Mouse (Mus musculus): ENCODE measurements at regions not wholly inside any gene's neighbourhood (a gene's known extent, or its start where the extent isn't known, plus 50 kb on each side); places are given as distances from the start of the nearest gene placed in this dataset.

DNA sequence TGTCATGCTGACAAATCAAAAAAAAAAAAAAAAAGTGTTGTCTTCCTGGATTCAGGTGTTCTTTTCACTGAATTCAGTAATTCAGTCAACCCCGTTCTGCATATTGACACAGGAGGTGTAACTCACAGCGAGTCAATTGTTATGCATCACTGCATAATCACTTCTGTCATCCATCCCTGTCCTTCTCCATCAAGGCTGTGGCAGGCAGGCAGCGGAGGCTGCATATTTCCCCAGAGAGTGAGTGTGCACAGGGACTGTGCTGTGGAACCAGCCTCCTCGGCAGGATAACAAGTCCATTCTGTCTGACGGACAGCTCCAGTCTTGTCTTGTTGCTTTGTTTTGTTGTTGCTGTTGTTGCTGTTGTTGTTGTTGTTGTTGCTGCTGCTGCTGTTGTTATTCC lies 127.3 kb upstream of the Lmo4 start:
- Histone ChIP-seq H3K9ac (ENCODE audit: low read depth, low read length) (no peak overlapping the region), H3K4me3 (ENCODE audit: low read length) (no peak overlapping the region), H3K4me1 (ENCODE audit: control insufficient read depth, insufficient read depth, low read depth, low read length) (no peaks in the 10 kb centered on the region), H3K27me3 (replicated peaks; ENCODE audit: control insufficient read depth, insufficient read depth, low read length) (no peaks in the 10 kb centered on the region), H3K36me3 (ENCODE audit: control insufficient read depth, insufficient read depth, low read length) (no peaks in the 10 kb centered on the region), H3K9me3 (ENCODE audit: control insufficient read depth, low read length) (no peaks in the 10 kb centered on the region), H3K4me2 (ENCODE audit: low read length) (no peak overlapping the region), H3K27ac (ENCODE audit: low read depth, low read length) (no peak overlapping the region)
- 8% methylated on average over 5 of the region's 5 CpGs for WGBS
- peak; percentile 64 for ATAC-seq

DNA sequence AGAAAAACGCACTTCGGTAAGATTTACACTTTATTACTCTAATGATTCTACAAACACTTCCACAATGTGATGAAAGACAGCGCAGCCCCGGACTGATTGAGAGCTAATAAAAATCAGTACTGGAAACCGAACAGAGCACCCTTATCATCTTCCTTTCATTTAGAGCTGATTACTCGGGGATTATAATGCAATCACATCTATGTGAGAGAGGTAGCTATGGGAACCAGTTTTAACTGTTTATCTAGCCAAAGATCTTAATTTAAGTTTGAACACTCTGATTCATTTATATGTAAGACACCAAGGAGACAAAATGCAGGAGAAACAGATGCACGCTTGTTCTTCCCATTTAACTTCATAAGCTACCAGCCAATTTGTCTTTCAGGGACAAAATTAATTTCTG lies 124.1 kb upstream of the Lmo4 start:
- no peak overlapping the region for H3K9ac ChIP-seq (ENCODE audit: low read depth, low read length)
- no peak overlapping the region for H3K27ac ChIP-seq (ENCODE audit: low read depth, low read length)
- no peaks in the 10 kb centered on the region for H3K9me3 ChIP-seq (ENCODE audit: control insufficient read depth, low read length)
- no peaks in the 10 kb centered on the region for H3K4me1 ChIP-seq (ENCODE audit: control insufficient read depth, insufficient read depth, low read depth, low read length)
- no peak for ATAC-seq
- H3K36me3 ChIP-seq (ENCODE audit: control insufficient read depth, insufficient read depth, low read length) = no peaks in the 10 kb centered on the region
- H3K4me3 ChIP-seq (ENCODE audit: low read length) = no peak overlapping the region
- H3K4me2 ChIP-seq (ENCODE audit: low read length) = no peak overlapping the region
- no peaks in the 10 kb centered on the region for H3K27me3 ChIP-seq (replicated peaks; ENCODE audit: control insufficient read depth, insufficient read depth, low read length)
- 62% methylated on average over 7 of the region's 7 CpGs for WGBS

- H3K36me3 ChIP-seq (ENCODE audit: control insufficient read depth, insufficient read depth, low read length) = no peaks in the 10 kb centered on the region
- H3K4me2 ChIP-seq (ENCODE audit: low read length) = no peak overlapping the region
- H3K27me3 ChIP-seq (replicated peaks; ENCODE audit: control insufficient read depth, insufficient read depth, low read length) = no peaks in the 10 kb centered on the region
- H3K4me1 ChIP-seq (ENCODE audit: control insufficient read depth, insufficient read depth, low read depth, low read length) = no peaks in the 10 kb centered on the region
- no peak overlapping the region for H3K27ac ChIP-seq (ENCODE audit: low read depth, low read length)
- no peaks in the 10 kb centered on the region for H3K9me3 ChIP-seq (ENCODE audit: control insufficient read depth, low read length)
- H3K4me3 ChIP-seq (ENCODE audit: low read length) = no peak overlapping the region
- ATAC-seq = no peak
- H3K9ac ChIP-seq (ENCODE audit: low read depth, low read length) = no peak overlapping the region
- 85% methylated on average over 8 of the region's 8 CpGs for WGBS
Measured at GRCm38 (mm10) chr3:144327235-144327760, 122.3 kb upstream of the Lmo4 start.

DNA sequence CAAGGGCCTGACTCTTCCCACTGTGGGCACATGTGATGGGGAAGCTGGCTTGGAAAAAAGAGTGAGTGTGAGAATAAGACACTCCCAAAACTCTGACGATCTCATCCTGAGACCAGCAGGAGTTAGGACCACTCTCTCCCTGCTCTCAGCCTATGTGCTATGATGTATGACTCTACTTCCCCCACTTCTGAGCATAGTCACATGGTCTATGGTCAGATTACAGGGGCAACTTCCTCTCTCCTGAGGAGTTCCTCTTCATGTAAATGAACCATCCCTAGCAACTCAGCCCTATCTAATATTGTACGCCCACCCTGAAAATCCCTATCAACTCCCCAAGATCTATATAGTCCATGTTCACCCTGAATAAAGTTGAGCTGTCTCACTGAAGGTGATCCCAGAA lies 120.0 kb upstream of the Lmo4 start:
- Histone ChIP-seq H3K9me3 (ENCODE audit: control insufficient read depth, low read length) (no peaks in the 10 kb centered on the region), H3K4me3 (ENCODE audit: low read length) (no peak overlapping the region), H3K4me1 (ENCODE audit: control insufficient read depth, insufficient read depth, low read depth, low read length) (no peaks in the 10 kb centered on the region), H3K27ac (ENCODE audit: low read depth, low read length) (no peak overlapping the region), H3K27me3 (replicated peaks; ENCODE audit: control insufficient read depth, insufficient read depth, low read length) (no peaks in the 10 kb centered on the region), H3K36me3 (ENCODE audit: control insufficient read depth, insufficient read depth, low read length) (no peaks in the 10 kb centered on the region), H3K9ac (ENCODE audit: low read depth, low read length) (no peak overlapping the region), H3K4me2 (ENCODE audit: low read length) (no peak overlapping the region)
- 90% methylated on average over 2 of the region's 2 CpGs for WGBS
- ATAC-seq = no peak

GRCm38 (mm10) chr3:144323524-144323923 lies 118.5 kb upstream of the Lmo4 start:
- Histone ChIP-seq H3K4me1 (ENCODE audit: control insufficient read depth, insufficient read depth, low read depth, low read length) (peaks cover 12% of the 10 kb centered on the region), H3K9me3 (ENCODE audit: control insufficient read depth, low read length) (no peaks in the 10 kb centered on the region), H3K4me3 (ENCODE audit: low read length) (no peak overlapping the region), H3K27me3 (replicated peaks; ENCODE audit: control insufficient read depth, insufficient read depth, low read length) (no peaks in the 10 kb centered on the region), H3K27ac (ENCODE audit: low read depth, low read length) (no peak overlapping the region), H3K9ac (ENCODE audit: low read depth, low read length) (no peak overlapping the region), H3K36me3 (ENCODE audit: control insufficient read depth, insufficient read depth, low read length) (no peaks in the 10 kb centered on the region), H3K4me2 (ENCODE audit: low read length) (no peak overlapping the region)
- ATAC-seq = no peak
- WGBS = 88% methylated on average over 3 of the region's 3 CpGs

DNA sequence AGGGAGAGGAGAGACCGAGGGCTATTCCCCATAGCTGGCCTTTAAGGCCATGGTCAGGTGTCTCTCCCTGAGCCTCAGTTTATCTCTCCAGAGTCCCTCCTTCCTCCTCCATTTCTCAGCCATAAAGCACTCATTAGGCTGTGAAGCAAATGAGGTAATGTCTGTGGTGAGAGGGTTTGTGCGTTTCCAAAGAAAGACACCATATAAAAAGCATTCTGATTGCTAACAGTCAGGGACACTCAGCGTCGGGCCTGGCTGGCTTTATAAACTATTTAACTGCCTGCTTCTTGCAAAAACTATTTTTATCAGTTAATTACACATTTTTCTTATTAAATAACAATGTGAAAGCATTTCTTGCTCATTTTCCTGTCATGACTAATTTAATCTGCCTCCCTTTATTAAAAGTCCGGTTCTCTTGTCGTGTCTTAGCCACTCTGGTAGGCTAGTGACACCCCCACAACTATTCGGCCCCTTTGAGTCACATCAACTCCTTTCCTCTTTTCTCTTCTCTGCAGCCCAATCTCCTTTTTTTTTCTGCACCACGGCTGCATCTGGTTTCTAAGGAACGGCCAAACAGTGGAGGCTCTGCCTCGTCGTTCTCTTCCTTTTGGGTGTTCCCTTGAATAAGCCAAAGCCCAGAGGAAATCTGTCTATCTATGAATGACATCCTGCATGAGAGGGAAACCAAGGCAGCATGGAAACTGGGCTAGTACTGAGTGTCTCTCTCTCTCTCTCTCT lies 114.6 kb upstream of the Lmo4 start:
- H3K4me3 ChIP-seq (ENCODE audit: low read length) = no peak overlapping the region
- 0 out of 2 replicates have a peak overlapping the region, but pooled peaks have one; percentile 41 for H3K9ac ChIP-seq (ENCODE audit: low read depth, low read length)
- H3K36me3 ChIP-seq (ENCODE audit: control insufficient read depth, insufficient read depth, low read length) = no peaks in the 10 kb centered on the region
- H3K9me3 ChIP-seq (ENCODE audit: control insufficient read depth, low read length) = no peaks in the 10 kb centered on the region
- WGBS = 52% methylated on average over 11 of the region's 11 CpGs
- peak overlapping the region; percentile 41; the same call in 1 of the 2 replicates for H3K4me2 ChIP-seq (ENCODE audit: low read length)
- peak; percentile 31; the same call in 1 of the 2 replicates for ATAC-seq
- peaks cover 15% of the 10 kb centered on the region for H3K4me1 ChIP-seq (ENCODE audit: control insufficient read depth, insufficient read depth, low read depth, low read length)
- H3K27ac ChIP-seq (ENCODE audit: low read depth, low read length) = peak overlapping the region; percentile 53
- no peaks in the 10 kb centered on the region for H3K27me3 ChIP-seq (replicated peaks; ENCODE audit: control insufficient read depth, insufficient read depth, low read length)

DNA sequence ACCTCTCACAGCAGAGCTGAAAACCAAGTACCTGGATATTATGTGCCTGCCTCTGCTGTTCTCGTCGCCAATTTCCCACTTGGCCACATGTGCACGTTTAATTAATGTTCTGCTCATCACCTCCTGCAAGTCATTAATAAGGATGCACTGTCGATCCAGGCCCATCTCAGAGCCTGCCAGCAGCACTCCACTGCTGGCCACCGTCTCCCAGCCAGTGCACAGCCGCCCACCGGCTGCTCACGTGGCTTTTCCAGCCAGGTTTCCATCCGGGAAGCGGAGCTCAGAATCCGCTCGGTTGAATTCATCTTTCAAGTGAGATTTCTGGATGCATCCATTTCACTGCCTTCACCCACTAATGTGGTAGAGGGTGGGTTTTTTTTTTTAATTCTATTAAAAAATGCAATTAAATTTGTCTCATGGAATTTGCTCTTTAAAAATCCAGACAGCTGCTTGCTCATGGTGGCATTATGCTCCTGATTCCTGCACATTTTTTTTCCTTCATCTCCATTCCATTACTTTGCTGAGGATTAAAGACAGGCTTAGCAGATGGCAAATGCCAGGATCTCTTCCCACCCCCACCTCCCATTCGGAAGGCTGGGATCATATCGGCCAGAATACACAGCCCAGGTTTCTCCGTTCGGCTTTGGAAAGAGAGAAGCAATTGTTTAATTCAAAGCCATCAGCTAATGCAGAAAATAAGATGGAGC lies 113.9 kb upstream of the Lmo4 start:
- H3K27ac ChIP-seq (ENCODE audit: low read depth, low read length) = peak overlapping the region; percentile 53
- H3K9ac ChIP-seq (ENCODE audit: low read depth, low read length) = peak overlapping the region; percentile 46; the same call in 1 of the 2 replicates
- H3K36me3 ChIP-seq (ENCODE audit: control insufficient read depth, insufficient read depth, low read length) = no peaks in the 10 kb centered on the region
- H3K27me3 ChIP-seq (replicated peaks; ENCODE audit: control insufficient read depth, insufficient read depth, low read length) = no peaks in the 10 kb centered on the region
- H3K4me1 ChIP-seq (ENCODE audit: control insufficient read depth, insufficient read depth, low read depth, low read length) = peaks cover 15% of the 10 kb centered on the region
- peak; percentile 93 for ATAC-seq
- WGBS = 23% methylated on average over 16 of the region's 16 CpGs
- no peaks in the 10 kb centered on the region for H3K9me3 ChIP-seq (ENCODE audit: control insufficient read depth, low read length)
- H3K4me3 ChIP-seq (ENCODE audit: low read length) = no peak overlapping the region
- H3K4me2 ChIP-seq (ENCODE audit: low read length) = peak overlapping the region; percentile 41

DNA sequence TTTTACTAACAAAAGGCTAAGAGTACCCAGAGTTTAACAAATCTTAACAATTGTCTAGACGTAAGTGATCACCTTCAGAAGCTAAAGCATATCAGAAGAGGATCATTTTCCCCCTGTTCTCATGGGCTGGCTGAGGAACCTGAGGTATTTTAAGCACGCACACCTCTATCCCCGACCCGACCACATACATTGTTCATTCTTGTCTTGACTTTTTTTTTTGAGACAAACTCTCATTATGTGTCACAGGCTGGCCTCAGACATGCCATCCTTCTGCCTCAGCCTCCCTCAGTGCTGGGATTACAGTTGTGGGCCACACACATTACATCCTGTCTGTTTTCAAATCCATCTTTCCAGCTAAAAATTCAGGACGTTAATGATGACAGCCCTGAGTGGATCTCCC lies 105.7 kb upstream of the Lmo4 start:
- Histone ChIP-seq H3K9me3 (ENCODE audit: control insufficient read depth, low read length) (no peaks in the 10 kb centered on the region), H3K4me3 (ENCODE audit: low read length) (no peak overlapping the region), H3K9ac (ENCODE audit: low read depth, low read length) (no peak overlapping the region), H3K4me1 (ENCODE audit: control insufficient read depth, insufficient read depth, low read depth, low read length) (no peaks in the 10 kb centered on the region), H3K36me3 (ENCODE audit: control insufficient read depth, insufficient read depth, low read length) (no peaks in the 10 kb centered on the region), H3K27ac (ENCODE audit: low read depth, low read length) (no peak overlapping the region), H3K27me3 (replicated peaks; ENCODE audit: control insufficient read depth, insufficient read depth, low read length) (no peaks in the 10 kb centered on the region), H3K4me2 (ENCODE audit: low read length) (no peak overlapping the region)
- ATAC-seq = no peak
- WGBS = 95% methylated on average over 5 of the region's 5 CpGs

DNA sequence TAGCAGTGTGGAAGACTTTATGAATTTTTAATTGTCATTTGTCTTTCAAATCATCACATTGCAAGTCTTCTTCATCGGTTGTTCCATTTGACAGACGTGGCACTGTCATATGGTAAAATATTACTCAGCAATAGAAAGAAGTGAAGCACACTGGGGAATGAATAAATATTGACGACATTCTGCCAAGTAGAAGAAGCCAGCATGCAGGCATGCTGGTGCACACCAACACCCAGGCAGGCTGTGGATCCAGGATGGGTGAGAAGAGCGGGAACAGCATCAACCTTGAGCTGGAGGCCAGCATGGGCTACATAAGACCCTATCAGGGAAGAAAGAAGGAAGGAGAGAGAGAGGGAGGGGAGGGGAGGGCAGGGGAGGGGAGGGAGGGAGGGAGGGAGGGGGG lies 103.6 kb upstream of the Lmo4 start:
- no peak for ATAC-seq
- Histone ChIP-seq H3K36me3 (ENCODE audit: control insufficient read depth, insufficient read depth, low read length) (no peaks in the 10 kb centered on the region), H3K27ac (ENCODE audit: low read depth, low read length) (no peak overlapping the region), H3K4me2 (ENCODE audit: low read length) (no peak overlapping the region), H3K9ac (ENCODE audit: low read depth, low read length) (no peak overlapping the region), H3K27me3 (replicated peaks; ENCODE audit: control insufficient read depth, insufficient read depth, low read length) (no peaks in the 10 kb centered on the region), H3K4me3 (ENCODE audit: low read length) (no peak overlapping the region), H3K9me3 (ENCODE audit: control insufficient read depth, low read length) (no peaks in the 10 kb centered on the region), H3K4me1 (ENCODE audit: control insufficient read depth, insufficient read depth, low read depth, low read length) (no peaks in the 10 kb centered on the region; the same call in 1 of the 2 replicates)
- WGBS = 83% methylated on average over 4 of the region's 4 CpGs

All from hindbrain, embryonic 16.5 days (tissue).